Mouse (Mus musculus) olfactory bulb, adult 2 months (tissue): Measurements from ENCODE around the gene Gm49721. TPM values are rescaled to one million over a fixed set of nuclear protein-coding genes. Genes with fewer than 3 reads are reported as not detected.
"Not testable (repeated sequence)": the region's sequence is repeated elsewhere in the genome, so short reads cannot be mapped to it uniquely, and the experiment has no call there.

Source experiments
- H3K27ac ChIP-seq: fragments of 200-500 bp; 2 replicates; pipeline ENCODE4 v1.5.1; 2012; ENCODE audit warnings: low read depth, low read length; ENCODE audit not compliant: insufficient read depth
- H3K4me1 ChIP-seq: fragments of 200-500 bp; 2 replicates; pipeline ENCODE4 v1.6.1; 2012; ENCODE audit warnings: low read length; ENCODE audit not compliant: control insufficient read depth, insufficient read depth
- H3K4me3 ChIP-seq: fragments of 200-500 bp; 2 replicates; pipeline ENCODE4 v1.5.1; 2012; ENCODE audit warnings: mild to moderate bottlenecking, low read depth, low read length, moderate library complexity; ENCODE audit not compliant: insufficient read depth
- WGBS: fragments of 180-500 bp; shearing (Covaris S2); methylation state at CpG from one replicate; pipeline ENCODE4 v1.1.7; 2018; 5-methylcytosine and 5-hydroxymethylcytosine counted together
- polyA plus RNA-seq: library from polyadenylated mRNA; stranded (reverse); fragments of >200 nt; gene quantifications from 2 replicates; pipeline ENCODE4 v1.2.4, GENCODE M21; 2012; ENCODE audit warnings: low replicate concordance; ENCODE audit not compliant: missing spikeins, insufficient read depth, insufficient read length

Gm49721 gene
- not detected in 2 replicates for polyA plus RNA-seq

GRCm38 (mm10) chr17:6978287-6979248, at the start of gene Gm49721:
Gm49721 (plus strand) TSS chr17:6978904.
- WGBS, result 4% methylated on average over 58 of the region's 68 CpGs
- peak within 1 kb of the TSS; percentile 60 for H3K4me3 ChIP-seq
- not testable (repeated sequence) for H3K4me1 ChIP-seq, H3K27ac ChIP-seq

GRCm38 (mm10) chr17:6931625-6932024, 47.1 kb upstream of the Gm49721 start:
- not testable (repeated sequence) for H3K4me3 ChIP-seq, H3K27ac ChIP-seq, H3K4me1 ChIP-seq
- 86% methylated on average over 7 of the region's 7 CpGs for WGBS

GRCm38 (mm10) chr17:6942560-6942959, 36.1 kb upstream of the Gm49721 start:
- not testable (repeated sequence) for H3K4me3 ChIP-seq, H3K27ac ChIP-seq, H3K4me1 ChIP-seq
- no CpG with 5 or more reads among the region's 4 CpGs for WGBS

GRCm38 (mm10) chr17:6947637-6947983, 31.1 kb upstream of the Gm49721 start:
- H3K4me1 ChIP-seq, result not testable (repeated sequence)
- no CpG with 5 or more reads among the region's 8 CpGs for WGBS

GRCm38 (mm10) chr17:6947984-6948768, 30.5 kb upstream of the Gm49721 start, which contains the start of gene Rsph3b:
Rsph3b (minus strand) TSS chr17:6948682.
- under 1% methylated on average over 73 of the region's 73 CpGs for WGBS

More at GRCm38 (mm10) chr17:6947637-6947983, 31.1 kb upstream of the Gm49721 start:
- not testable (repeated sequence) for H3K27ac ChIP-seq
- peak overlapping the region; percentile 52 for H3K4me3 ChIP-seq

GRCm38 (mm10) chr17:6948769-6949228, 29.9 kb upstream of the Gm49721 start:
- 6% methylated on average over 9 of the region's 9 CpGs for WGBS
- H3K4me3 ChIP-seq, result peak overlapping the region; percentile 52
- not testable (repeated sequence) for H3K4me1 ChIP-seq, H3K27ac ChIP-seq

More at GRCm38 (mm10) chr17:6947984-6948768, 30.5 kb upstream of the Gm49721 start, which contains the start of gene Rsph3b:
- peak within 1 kb of the TSS; percentile 52 for H3K4me3 ChIP-seq
- not testable (repeated sequence) for H3K27ac ChIP-seq, H3K4me1 ChIP-seq

GRCm38 (mm10) chr17:6958881-6959280, 19.8 kb upstream of the Gm49721 start:
- WGBS, result 82% methylated on average over 7 of the region's 8 CpGs
- H3K4me1 ChIP-seq, H3K4me3 ChIP-seq, H3K27ac ChIP-seq: not testable (repeated sequence)

- 48% methylated on average over 5 of the region's 6 CpGs for WGBS
- not testable (repeated sequence) for H3K4me1 ChIP-seq, H3K4me3 ChIP-seq, H3K27ac ChIP-seq
These were observed 19.0 kb upstream of the Gm49721 start for GRCm38 (mm10) chr17:6959543-6960259.

GRCm38 (mm10) chr17:6960349-6960748, 18.4 kb upstream of the Gm49721 start:
- peak overlapping the region; percentile 58; the same call in 1 of the 2 replicates for H3K4me3 ChIP-seq
- H3K27ac ChIP-seq, H3K4me1 ChIP-seq: not testable (repeated sequence)
- WGBS, result under 1% methylated on average over 12 of the region's 12 CpGs

GRCm38 (mm10) chr17:6960776-6961175, 17.9 kb upstream of the Gm49721 start, which contains the start of gene Tagap1:
Tagap1 (minus strand) TSS chr17:6961156.
- H3K27ac ChIP-seq, H3K4me1 ChIP-seq: not testable (repeated sequence)
- WGBS, result under 1% methylated on average over 42 of the region's 51 CpGs
- peak within 1 kb of the TSS; percentile 58 for H3K4me3 ChIP-seq

- H3K27ac ChIP-seq, H3K4me1 ChIP-seq: not testable (repeated sequence)
- H3K4me3 ChIP-seq, result peak overlapping the region; percentile 32
- WGBS, result under 1% methylated on average over 20 of the region's 48 CpGs
These were observed 17.3 kb upstream of the Gm49721 start for GRCm38 (mm10) chr17:6961181-6962000.

- not testable (repeated sequence) for H3K4me1 ChIP-seq, H3K4me3 ChIP-seq, H3K27ac ChIP-seq
- 87% methylated on average over 4 of the region's 6 CpGs for WGBS
These were observed 16.4 kb upstream of the Gm49721 start for GRCm38 (mm10) chr17:6962339-6962738.

GRCm38 (mm10) chr17:6962936-6963335, 15.8 kb upstream of the Gm49721 start:
- not testable (repeated sequence) for H3K4me3 ChIP-seq, H3K27ac ChIP-seq, H3K4me1 ChIP-seq
- 66% methylated on average over 4 of the region's 4 CpGs for WGBS
